Mouse (Mus musculus) kidney, adult 2 months (tissue): Measurements from ENCODE around the gene Gngt2.

Source experiments
- CTCF ChIP-seq: fragments of 200-500 bp; conservative IDR thresholded peaks from 2 replicates; pipeline ENCODE4 v1.5.1; 2011; ENCODE audit warnings: low read depth, mild to moderate bottlenecking, control low read depth, low read length, moderate library complexity, mixed read lengths; ENCODE audit not compliant: insufficient read depth, insufficient read length
- POLR2A ChIP-seq: fragments of 200-500 bp; IDR thresholded peaks from one replicate; pipeline ENCODE4 v1.6.1; 2011; ENCODE audit warnings: low read depth, low read length, control low read depth

GRCm38 (mm10) chr11:95807884-95808283 lies 29.1 kb upstream of the Gngt2 start:
- TF ChIP-seq CTCF (no peak), POLR2A (no peak)
